Comparison of ENCODE assay signal across 39 mouse cellular contexts in the genomic region with DNA sequence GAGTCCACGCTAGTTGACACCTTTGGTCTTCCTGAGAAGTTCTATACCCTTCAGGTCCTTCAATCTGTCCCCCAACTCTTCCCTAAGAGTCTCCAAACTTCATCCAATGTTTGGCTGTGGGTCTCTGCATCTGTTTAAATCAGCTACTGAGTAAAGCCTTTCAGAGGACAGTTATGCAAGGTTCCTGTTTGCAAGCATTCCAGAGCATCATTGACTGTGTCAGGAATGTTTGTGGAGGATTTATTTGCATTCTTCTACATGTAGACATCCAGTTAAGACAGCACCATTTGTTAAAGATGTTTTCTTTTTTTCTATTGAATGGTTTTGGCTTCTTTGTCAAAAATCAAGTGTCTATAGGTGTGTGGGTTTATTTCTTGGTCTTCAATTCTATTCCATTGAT. TPM values are rescaled to one million over a fixed set of nuclear protein-coding genes. Genes with fewer than 3 reads are reported as not detected.
"Had no signal": no experiment of that assay in that cellular context is flagged by ENCODE, and none has a peak within 500 bp of the region (broad histone marks: within the 10 kb centered on the region; RNA-seq: fewer than 3 reads in every experiment).

No protein-coding gene starts in this region.

- H3K9me3 ChIP-seq: limb, embryonic 10.5 days; limb, embryonic 12.5 days; limb, embryonic 13.5 days; limb, embryonic 15.5 days; liver, embryonic 12.5 days; liver, embryonic 13.5 days; liver, embryonic 15.5 days; lung, embryonic 15.5 days; megakaryocyte, embryonic 14.5 days; midbrain, embryonic 10.5 days; midbrain, embryonic 12.5 days; midbrain, embryonic 13.5 days; midbrain, embryonic 15.5 days; neural tube, embryonic 12.5 days had no signal

- DNase-seq: left cerebral cortex, postnatal 4 days; liver; liver, embryonic 13.5 days; liver, postnatal 0 days; lung, adult 18-20 months; lung, adult 2 months; lung, embryonic 14.5 days; lung, postnatal 10 days; lung, postnatal 14 days; lung, postnatal 36 days; lung, postnatal 4 days; midbrain, embryonic 14.5 days had no signal

- H3K4me2 ChIP-seq: limb, embryonic 12.5 days; limb, embryonic 13.5 days; limb, embryonic 15.5 days; liver, embryonic 11.5 days; liver, embryonic 12.5 days; liver, embryonic 13.5 days; liver, embryonic 15.5 days; lung, embryonic 14.5 days; lung, embryonic 15.5 days; midbrain, embryonic 11.5 days; midbrain, embryonic 12.5 days; midbrain, embryonic 13.5 days; midbrain, embryonic 15.5 days; neural tube, embryonic 12.5 days had no signal

- H3K4me1 ChIP-seq: limb, embryonic 10.5 days; limb, embryonic 12.5 days; limb, embryonic 13.5 days; limb, embryonic 15.5 days; liver, embryonic 12.5 days; liver, embryonic 13.5 days; liver, embryonic 15.5 days; lung, embryonic 15.5 days; megakaryocyte, embryonic 14.5 days; midbrain, embryonic 10.5 days; midbrain, embryonic 12.5 days; midbrain, embryonic 13.5 days; midbrain, embryonic 15.5 days; neural tube, embryonic 12.5 days had no signal

- H3K27ac ChIP-seq: limb, embryonic 10.5 days; limb, embryonic 12.5 days; limb, embryonic 13.5 days; limb, embryonic 15.5 days; liver, embryonic 12.5 days; liver, embryonic 13.5 days; liver, embryonic 14.5 days; liver, embryonic 15.5 days; lung, embryonic 15.5 days; macrophage; midbrain, embryonic 10.5 days; midbrain, embryonic 12.5 days; midbrain, embryonic 13.5 days; midbrain, embryonic 15.5 days; neural tube, embryonic 12.5 days had no signal

- H3K4me3 ChIP-seq: limb, embryonic 10.5 days; limb, embryonic 12.5 days; limb, embryonic 13.5 days; limb, embryonic 15.5 days; liver, embryonic 12.5 days; liver, embryonic 13.5 days; liver, embryonic 15.5 days; lung, embryonic 15.5 days; megakaryocyte, embryonic 14.5 days; midbrain, embryonic 10.5 days; midbrain, embryonic 12.5 days; midbrain, embryonic 13.5 days; midbrain, embryonic 15.5 days; myocyte; neural tube, embryonic 12.5 days had no signal

- H3K36me3 ChIP-seq: limb, embryonic 10.5 days; limb, embryonic 12.5 days; limb, embryonic 13.5 days; limb, embryonic 15.5 days; liver, embryonic 12.5 days; liver, embryonic 13.5 days; liver, embryonic 15.5 days; lung, embryonic 15.5 days; midbrain, embryonic 10.5 days; midbrain, embryonic 12.5 days; midbrain, embryonic 13.5 days; midbrain, embryonic 15.5 days; neural tube, embryonic 12.5 days had no signal

- H3K9ac ChIP-seq: limb, embryonic 12.5 days; limb, embryonic 13.5 days; limb, embryonic 15.5 days; liver, embryonic 12.5 days; liver, embryonic 13.5 days; liver, embryonic 14.5 days; liver, embryonic 15.5 days; liver, postnatal 0 days; lung, embryonic 14.5 days; lung, embryonic 15.5 days; midbrain, embryonic 12.5 days; midbrain, embryonic 13.5 days; midbrain, embryonic 15.5 days; neural tube, embryonic 12.5 days had no signal

- H3K27me3 ChIP-seq: limb, embryonic 12.5 days; limb, embryonic 13.5 days; limb, embryonic 15.5 days; liver, embryonic 12.5 days; liver, embryonic 13.5 days; liver, embryonic 15.5 days; lung, embryonic 15.5 days; megakaryocyte, embryonic 14.5 days; midbrain, embryonic 12.5 days; midbrain, embryonic 13.5 days; midbrain, embryonic 15.5 days; neural tube, embryonic 12.5 days had no signal

- ATAC-seq: liver, embryonic 12.5 days; liver, postnatal 0 days; lung, postnatal 0 days; midbrain, embryonic 13.5 days; midbrain, embryonic 15.5 days; midbrain, embryonic 16.5 days had no signal

RNA-seq across cellular contexts. Expression of gene Catsperb, which starts 21.7 kb away (rescaled TPM):
- polyA plus RNA-seq: limb, embryonic 10.5 days; limb, embryonic 11.5 days; limb, embryonic 12.5 days; limb, embryonic 13.5 days; limb, embryonic 14.5 days; limb, embryonic 15.5 days; liver, adult 2 months; liver, embryonic 11.5 days; liver, embryonic 12.5 days; liver, embryonic 13.5 days; liver, embryonic 14.5 days; liver, embryonic 15.5 days; liver, embryonic 16.5 days; liver, postnatal 0 days; lung, adult 2 months; lung, embryonic 14.5 days; lung, embryonic 15.5 days; lung, embryonic 16.5 days; lung, postnatal 0 days; macrophage; midbrain, embryonic 10.5 days; midbrain, embryonic 11.5 days; midbrain, embryonic 12.5 days; midbrain, embryonic 13.5 days; midbrain, embryonic 14.5 days; midbrain, embryonic 15.5 days; midbrain, embryonic 16.5 days; midbrain, postnatal 0 days; myocyte; neural tube, embryonic 11.5 days; neural tube, embryonic 12.5 days had no signal
